Mouse (Mus musculus) liver, embryonic 12.5 days (tissue): Measurements from ENCODE around the gene Trappc1. TPM values are rescaled to one million over a fixed set of nuclear protein-coding genes. Genes with fewer than 3 reads are reported as not detected.

Experiments used
- ATAC-seq: fragments of 200-750 bp; cut with Nextera tagmentation; 2 replicates; pipeline ENCODE4 v1.8.0; 2017; ENCODE audit warnings: moderate number of reproducible peaks, mild to moderate bottlenecking, moderate library complexity
- H3K27ac ChIP-seq: fragments of 300-500 bp; sonication (generic); 2 replicates; pipeline ENCODE4 v1.5.1; 2016; ENCODE audit warnings: mild to moderate bottlenecking
- H3K27me3 ChIP-seq: fragments of 300-500 bp; sonication (generic); replicated peaks from 2 replicates; pipeline ENCODE4 v1.6.1; 2016; ENCODE audit warnings: mild to moderate bottlenecking, moderate library complexity
- H3K36me3 ChIP-seq: fragments of 300-500 bp; sonication (generic); 2 replicates; pipeline ENCODE4 v1.6.1; 2016; ENCODE audit warnings: mild to moderate bottlenecking, moderate library complexity
- H3K4me1 ChIP-seq: fragments of 300-500 bp; sonication (generic); 2 replicates; pipeline ENCODE4 v1.6.1; 2016
- H3K4me2 ChIP-seq: fragments of 300-500 bp; sonication (generic); 2 replicates; pipeline ENCODE4 v1.6.1; 2016; ENCODE audit warnings: mild to moderate bottlenecking, moderate library complexity
- H3K4me3 ChIP-seq: fragments of 300-500 bp; sonication (generic); 2 replicates; pipeline ENCODE4 v1.5.1; 2016; ENCODE audit warnings: mild to moderate bottlenecking, moderate library complexity
- H3K9ac ChIP-seq: fragments of 300-500 bp; sonication (generic); 2 replicates; pipeline ENCODE4 v1.6.1; 2016; ENCODE audit warnings: mild to moderate bottlenecking, moderate library complexity
- H3K9me3 ChIP-seq: fragments of 300-500 bp; sonication (generic); replicated peaks from 2 replicates; pipeline ENCODE4 v1.6.1; 2016; ENCODE audit warnings: mild to moderate bottlenecking, moderate library complexity
- WGBS: fragments of 180-500 bp; shearing (Covaris S2); methylation state at CpG from one replicate; pipeline ENCODE4 v1.1.7; 2016; ENCODE audit not compliant: insufficient replicate concordance; 5-methylcytosine and 5-hydroxymethylcytosine counted together
- polyA plus RNA-seq: library from polyadenylated mRNA; unstranded; fragments of >200 nt; fragmentation: Nextera tagmentation; extraction: Ambion mirVana; gene quantifications from 2 replicates; pipeline ENCODE4 v1.2.1, GENCODE M21; 2016

Gene Trappc1
- polyA plus RNA-seq, 1 experiment from 2014 or later, result 90.4 TPM

- no peak overlapping the region for H3K27ac ChIP-seq
- no peaks in the 10 kb centered on the region for H3K9me3 ChIP-seq
- peak overlapping the region; percentile 37 for H3K9ac ChIP-seq
- peak overlapping the region; percentile 57 for H3K4me3 ChIP-seq
- H3K4me1 ChIP-seq, result peaks cover 48% of the 10 kb centered on the region
- 2% methylated on average over 24 of the region's 24 CpGs for WGBS
- H3K36me3 ChIP-seq, result no peaks in the 10 kb centered on the region
- peaks cover 77% of the 10 kb centered on the region for H3K27me3 ChIP-seq
- 0 out of 2 replicates have a peak, but pooled peaks have one; percentile 35 for ATAC-seq
- H3K4me2 ChIP-seq, result peak overlapping the region; percentile 78
Observed at GRCm38 (mm10) chr11:69331929-69332405, 8.2 kb downstream of the Trappc1 start.

GRCm38 (mm10) chr11:69332713-69333253 is 9.0 kb downstream of the Trappc1 start:
- no peaks in the 10 kb centered on the region for H3K9me3 ChIP-seq
- no peak overlapping the region for H3K27ac ChIP-seq
- peak overlapping the region; percentile 78 for H3K4me2 ChIP-seq
- H3K36me3 ChIP-seq, result no peaks in the 10 kb centered on the region
- H3K27me3 ChIP-seq, result peaks cover 76% of the 10 kb centered on the region
- 32% methylated on average over 8 of the region's 8 CpGs for WGBS
- peak overlapping the region; percentile 57; the same call in 1 of the 2 replicates for H3K4me3 ChIP-seq
- 0 out of 2 replicates have a peak overlapping the region, but pooled peaks have one; percentile 37 for H3K9ac ChIP-seq
- peaks cover 40% of the 10 kb centered on the region for H3K4me1 ChIP-seq
- no peak for ATAC-seq

GRCm38 (mm10) chr11:69333922-69334321 is 10.1 kb downstream of the Trappc1 start:
- Histone ChIP-seq H3K4me2 (peak overlapping the region; percentile 19; the same call in 1 of the 2 replicates), H3K4me1 (peaks cover 40% of the 10 kb centered on the region), H3K27ac (no peak overlapping the region), H3K9me3 (no peaks in the 10 kb centered on the region), H3K4me3 (no peak overlapping the region), H3K36me3 (no peaks in the 10 kb centered on the region), H3K9ac (no peak overlapping the region; the same call in 1 of the 2 replicates), H3K27me3 (peaks cover 76% of the 10 kb centered on the region)
- peak; percentile 83 for ATAC-seq
- 16% methylated on average over 3 of the region's 3 CpGs for WGBS

- peaks cover 40% of the 10 kb centered on the region for H3K4me1 ChIP-seq
- no peak overlapping the region for H3K9ac ChIP-seq
- no peaks in the 10 kb centered on the region for H3K36me3 ChIP-seq
- H3K4me2 ChIP-seq, result no peak overlapping the region
- H3K27me3 ChIP-seq, result peaks cover 76% of the 10 kb centered on the region
- 63% methylated on average over 4 of the region's 4 CpGs for WGBS
- no peak overlapping the region for H3K27ac ChIP-seq
- H3K4me3 ChIP-seq, result no peak overlapping the region
- no peak for ATAC-seq
- H3K9me3 ChIP-seq, result no peaks in the 10 kb centered on the region
Observed at GRCm38 (mm10) chr11:69334796-69335195, 11.0 kb downstream of the Trappc1 start.

- peaks cover 5% of the 10 kb centered on the region; the same call in 1 of the 2 replicates for H3K36me3 ChIP-seq
- WGBS, result 3% methylated on average over 99 of the region's 99 CpGs
- peak within 1 kb of the TSS; percentile 60 for H3K4me3 ChIP-seq
- peak; percentile 55 for ATAC-seq
- H3K27ac ChIP-seq, result no peak within 1 kb of the TSS
- peak within 1 kb of the TSS; percentile 83 for H3K4me2 ChIP-seq
- peak within 1 kb of the TSS; percentile 52 for H3K9ac ChIP-seq
- H3K4me1 ChIP-seq, result peaks cover 15% of the 10 kb centered on the region
- H3K9me3 ChIP-seq, result no peaks in the 10 kb centered on the region
- peaks cover 85% of the 10 kb centered on the region for H3K27me3 ChIP-seq
Observed at GRCm38 (mm10) chr11:69340161-69341131, 16.7 kb downstream of the Trappc1 start, which contains the start of gene Rnf227. TSS of gene Rnf227 (plus strand) at chr11:69340461.

GRCm38 (mm10) chr11:69346441-69346840 is 22.7 kb downstream of the Trappc1 start:
- no peak for ATAC-seq
- Histone ChIP-seq H3K27ac (no peak overlapping the region), H3K4me3 (no peak overlapping the region), H3K4me1 (no peaks in the 10 kb centered on the region), H3K36me3 (peaks cover 32% of the 10 kb centered on the region; the same call in 1 of the 2 replicates), H3K9me3 (no peaks in the 10 kb centered on the region), H3K27me3 (peaks cover 79% of the 10 kb centered on the region), H3K9ac (no peak overlapping the region), H3K4me2 (no peak overlapping the region)
- 80% methylated on average over 25 of the region's 26 CpGs for WGBS

- Histone ChIP-seq H3K9ac (no peak overlapping the region), H3K4me2 (no peak overlapping the region), H3K27me3 (peaks cover 32% of the 10 kb centered on the region), H3K4me1 (no peaks in the 10 kb centered on the region), H3K9me3 (no peaks in the 10 kb centered on the region), H3K36me3 (peaks cover 45% of the 10 kb centered on the region), H3K4me3 (no peak overlapping the region), H3K27ac (no peak overlapping the region)
- WGBS, result 76% methylated on average over 5 of the region's 5 CpGs
- ATAC-seq, result no peak
Observed at GRCm38 (mm10) chr11:69356544-69356943, 32.8 kb downstream of the Trappc1 start.

- Histone ChIP-seq H3K4me2 (no peak overlapping the region), H3K4me3 (no peak overlapping the region), H3K4me1 (no peaks in the 10 kb centered on the region), H3K9ac (no peak overlapping the region), H3K9me3 (no peaks in the 10 kb centered on the region), H3K36me3 (peaks cover 48% of the 10 kb centered on the region), H3K27ac (no peak overlapping the region), H3K27me3 (peaks cover 33% of the 10 kb centered on the region)
- ATAC-seq, result no peak
- 73% methylated on average over 12 of the region's 12 CpGs for WGBS
Observed at GRCm38 (mm10) chr11:69357690-69358089, 33.9 kb downstream of the Trappc1 start.

- 68% methylated on average over 7 of the region's 7 CpGs for WGBS
- no peak for ATAC-seq
- H3K36me3 ChIP-seq, result peaks cover 40% of the 10 kb centered on the region
Observed at GRCm38 (mm10) chr11:69362021-69362420, 38.2 kb downstream of the Trappc1 start.

GRCm38 (mm10) chr11:69362479-69362878 is 38.7 kb downstream of the Trappc1 start:
- no peak overlapping the region for H3K9ac ChIP-seq
- peaks cover 35% of the 10 kb centered on the region for H3K36me3 ChIP-seq

More at GRCm38 (mm10) chr11:69362021-69362420, 38.2 kb downstream of the Trappc1 start:
- H3K9ac ChIP-seq, result no peak overlapping the region
- peaks cover 29% of the 10 kb centered on the region for H3K4me1 ChIP-seq
- H3K9me3 ChIP-seq, result no peaks in the 10 kb centered on the region
- no peak overlapping the region for H3K27ac ChIP-seq
- H3K27me3 ChIP-seq, result peaks cover 62% of the 10 kb centered on the region
- no peak overlapping the region for H3K4me2 ChIP-seq
- no peak overlapping the region for H3K4me3 ChIP-seq

GRCm38 (mm10) chr11:69364376-69364775 is 40.6 kb downstream of the Trappc1 start:
- H3K27me3 ChIP-seq, result peaks cover 80% of the 10 kb centered on the region
- H3K4me1 ChIP-seq, result peaks cover 53% of the 10 kb centered on the region
- H3K27ac ChIP-seq, result peak overlapping the region; percentile 54
- no peak overlapping the region for H3K9ac ChIP-seq
- H3K9me3 ChIP-seq, result no peaks in the 10 kb centered on the region
- H3K4me2 ChIP-seq, result peak overlapping the region; percentile 98
- 43% methylated on average over 8 of the region's 8 CpGs for WGBS
- no peak for ATAC-seq
- no peak overlapping the region for H3K4me3 ChIP-seq
- peaks cover 26% of the 10 kb centered on the region for H3K36me3 ChIP-seq

More at GRCm38 (mm10) chr11:69362479-69362878, 38.7 kb downstream of the Trappc1 start:
- Histone ChIP-seq H3K27ac (no peak overlapping the region), H3K27me3 (peaks cover 67% of the 10 kb centered on the region), H3K9me3 (no peaks in the 10 kb centered on the region), H3K4me3 (no peak overlapping the region), H3K4me1 (peaks cover 34% of the 10 kb centered on the region), H3K4me2 (no peak overlapping the region)
- 81% methylated on average over 2 of the region's 2 CpGs for WGBS
- ATAC-seq, result no peak
